Mouse (Mus musculus): ENCODE data around the gene Slc41a3. TPM values are rescaled to one million over a fixed set of nuclear protein-coding genes. Genes with fewer than 3 reads are reported as not detected.

Gene Slc41a3
- 6.5 and 7.6 TPM in 2 replicates for polyA plus RNA-seq (2015; fragmentation: Nextera tagmentation; extraction: Ambion mirVana)

DNA sequence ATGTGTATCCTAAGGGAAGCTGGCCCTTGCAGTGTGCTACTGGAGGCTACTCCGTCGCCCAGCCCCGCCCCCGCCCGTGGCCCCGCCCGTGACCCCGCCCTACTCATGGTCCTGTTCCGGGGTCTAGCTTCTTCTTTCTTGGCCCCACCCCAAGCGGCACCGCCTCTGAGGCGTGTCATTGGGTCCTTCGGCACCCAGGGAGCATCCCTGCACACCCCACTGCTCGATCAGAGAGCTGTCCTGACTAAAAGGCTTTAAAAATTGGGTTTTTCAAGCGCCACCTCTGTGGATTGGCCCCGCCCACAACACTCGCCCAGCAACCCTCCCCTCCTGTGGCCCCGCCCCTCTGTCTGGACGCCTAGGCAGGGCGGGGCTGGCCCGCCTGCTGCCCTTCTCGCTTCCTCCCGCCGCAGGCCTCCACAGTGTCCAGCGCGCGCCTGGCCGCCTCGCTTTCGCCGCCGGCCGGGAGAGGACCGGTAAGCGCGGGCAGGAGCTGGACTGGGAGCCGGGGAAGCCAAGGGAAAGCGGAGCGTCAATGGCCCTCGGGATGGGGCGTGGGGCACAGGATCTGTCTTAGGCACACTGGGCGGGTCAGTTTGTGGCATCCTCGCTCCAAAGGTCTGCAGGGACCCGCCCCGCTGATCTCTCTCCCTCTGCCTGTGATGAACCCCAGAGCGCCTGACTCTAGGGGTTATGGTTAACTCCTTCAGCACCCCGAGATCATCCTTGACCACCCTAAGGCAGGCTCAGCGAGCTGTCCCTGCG is at the start of gene Slc41a3:
Gene Slc41a3, plus strand, starts transcription at position 193 of the 765 bp plus-strand sequence.
- WGBS, result under 1% methylated on average over 49 of the region's 49 CpGs
- peak within 1 kb of the TSS; percentile 69 for H3K4me3 ChIP-seq
- H3K9ac ChIP-seq, result peak within 1 kb of the TSS; percentile 62
- 0 out of 2 replicates have a peak, but pooled peaks cover 2% of the 10 kb centered on the region for H3K27me3 ChIP-seq
- no peaks in the 10 kb centered on the region for H3K36me3 ChIP-seq
- H3K9me3 ChIP-seq, result no peaks in the 10 kb centered on the region
- H3K4me2 ChIP-seq, result peak within 1 kb of the TSS; percentile 90
- peak; percentile 89 for ATAC-seq (ENCODE audit: insufficient number of reproducible peaks, low FRiP score, low TSS enrichment, low read depth)
- H3K27ac ChIP-seq, result peak within 1 kb of the TSS; percentile 69
- peaks cover 17% of the 10 kb centered on the region for H3K4me1 ChIP-seq

DNA sequence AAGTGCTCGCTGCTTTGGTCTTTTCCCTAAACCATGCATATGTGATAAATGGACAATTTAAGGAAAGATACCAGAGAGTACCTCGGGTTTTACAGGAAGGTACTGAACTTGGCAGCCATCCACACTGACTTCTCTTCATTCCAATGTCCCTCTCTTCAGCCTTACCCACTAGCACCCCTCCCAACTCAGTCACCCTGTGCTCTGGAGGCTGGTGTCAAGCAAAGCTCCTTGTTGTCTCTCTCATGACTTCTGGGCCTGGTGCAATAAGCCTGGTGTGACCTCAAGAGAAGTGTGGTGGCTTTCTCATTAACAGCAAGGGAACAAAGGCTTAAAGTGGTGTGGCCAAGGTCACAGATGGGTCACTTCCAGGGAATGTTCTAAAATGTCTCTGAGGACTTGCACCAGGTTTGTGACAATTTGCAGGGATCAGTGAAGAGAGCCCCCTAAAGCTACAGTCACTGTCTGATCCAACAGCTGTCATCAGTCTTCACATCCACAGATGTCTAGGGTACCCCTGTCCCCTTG is 47.9 kb upstream of the Slc41a3 start:
- Histone ChIP-seq H3K4me3 (no peak overlapping the region), H3K27me3 (no peaks in the 10 kb centered on the region), H3K4me1 (no peaks in the 10 kb centered on the region), H3K9ac (no peak overlapping the region), H3K27ac (no peak overlapping the region), H3K36me3 (no peaks in the 10 kb centered on the region), H3K9me3 (no peaks in the 10 kb centered on the region), H3K4me2 (no peak overlapping the region)
- 44% methylated on average over 2 of the region's 2 CpGs for WGBS
- ATAC-seq (ENCODE audit: insufficient number of reproducible peaks, low FRiP score, low TSS enrichment, low read depth), result no peak

DNA sequence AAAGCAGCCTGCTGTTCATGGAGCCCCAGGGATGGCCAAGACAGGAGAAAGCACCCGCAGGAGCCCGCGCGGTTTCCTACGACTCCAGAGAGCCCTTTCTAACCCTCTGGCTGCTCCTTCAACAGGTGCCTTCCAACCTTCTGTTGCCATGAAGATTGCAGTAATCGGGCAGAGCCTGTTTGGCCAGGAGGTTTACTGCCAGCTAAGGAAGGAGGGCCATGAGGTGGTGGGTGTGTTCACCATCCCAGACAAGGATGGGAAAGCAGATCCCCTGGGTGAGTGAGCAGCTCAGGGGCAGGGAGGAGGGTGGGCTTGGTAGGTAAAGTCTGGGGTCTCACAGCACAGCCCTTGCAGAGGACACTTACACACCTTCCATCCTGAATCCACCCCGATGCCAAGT is 47.4 kb upstream of the Slc41a3 start:
- H3K4me1 ChIP-seq, result no peaks in the 10 kb centered on the region
- H3K27ac ChIP-seq, result no peak overlapping the region
- WGBS, result 81% methylated on average over 7 of the region's 7 CpGs
- H3K27me3 ChIP-seq, result no peaks in the 10 kb centered on the region
- H3K4me3 ChIP-seq, result no peak overlapping the region
- H3K9me3 ChIP-seq, result no peaks in the 10 kb centered on the region
- H3K4me2 ChIP-seq, result no peak overlapping the region
- ATAC-seq (ENCODE audit: insufficient number of reproducible peaks, low FRiP score, low TSS enrichment, low read depth), result no peak
- H3K36me3 ChIP-seq, result no peaks in the 10 kb centered on the region
- no peak overlapping the region for H3K9ac ChIP-seq

DNA sequence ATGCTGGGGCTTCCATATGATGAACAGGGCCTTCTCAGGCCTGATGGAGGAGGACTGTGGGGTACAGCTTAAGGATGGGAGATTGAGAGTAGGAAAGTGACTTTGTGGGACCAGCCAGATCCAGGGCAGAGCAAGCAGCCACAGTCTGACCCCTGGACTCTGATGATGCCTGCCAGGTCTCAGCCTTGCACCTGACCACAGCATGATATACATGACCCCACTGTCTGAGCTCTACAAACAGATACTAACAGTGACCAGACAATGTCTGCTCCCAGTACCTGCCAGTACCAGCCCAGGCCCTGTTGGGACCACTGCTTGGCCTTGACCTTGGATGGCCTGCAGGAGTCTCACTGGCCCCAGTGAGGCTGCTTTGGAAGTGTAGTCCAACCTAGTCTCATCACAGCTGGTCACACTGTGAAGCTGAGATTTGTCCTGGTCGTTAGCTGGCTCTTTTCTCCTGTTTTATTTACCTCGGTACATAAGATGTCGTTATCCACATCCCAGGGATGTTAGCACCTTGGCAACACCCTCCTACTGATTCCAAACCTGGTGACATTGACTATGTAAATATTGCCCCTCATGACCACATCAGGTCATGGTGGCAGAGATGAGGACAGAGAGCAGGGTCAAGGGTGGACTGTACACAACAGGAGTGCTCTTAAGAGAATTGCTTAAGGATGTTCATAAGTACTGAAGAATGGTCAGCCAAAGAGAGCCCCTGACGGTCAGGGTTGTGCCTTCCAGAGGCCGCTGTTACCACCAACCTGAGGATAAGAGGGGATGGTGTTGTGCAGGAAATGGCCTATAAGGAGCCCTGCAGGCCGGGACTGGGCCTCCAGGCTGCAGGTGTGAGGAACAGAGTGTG is 46.5 kb upstream of the Slc41a3 start:
- Histone ChIP-seq H3K4me1 (no peaks in the 10 kb centered on the region), H3K9ac (no peak overlapping the region), H3K36me3 (no peaks in the 10 kb centered on the region), H3K4me2 (no peak overlapping the region), H3K9me3 (no peaks in the 10 kb centered on the region), H3K27ac (no peak overlapping the region), H3K27me3 (no peaks in the 10 kb centered on the region), H3K4me3 (no peak overlapping the region)
- ATAC-seq (ENCODE audit: insufficient number of reproducible peaks, low FRiP score, low TSS enrichment, low read depth), result no peak
- WGBS, result 63% methylated on average over 6 of the region's 6 CpGs

DNA sequence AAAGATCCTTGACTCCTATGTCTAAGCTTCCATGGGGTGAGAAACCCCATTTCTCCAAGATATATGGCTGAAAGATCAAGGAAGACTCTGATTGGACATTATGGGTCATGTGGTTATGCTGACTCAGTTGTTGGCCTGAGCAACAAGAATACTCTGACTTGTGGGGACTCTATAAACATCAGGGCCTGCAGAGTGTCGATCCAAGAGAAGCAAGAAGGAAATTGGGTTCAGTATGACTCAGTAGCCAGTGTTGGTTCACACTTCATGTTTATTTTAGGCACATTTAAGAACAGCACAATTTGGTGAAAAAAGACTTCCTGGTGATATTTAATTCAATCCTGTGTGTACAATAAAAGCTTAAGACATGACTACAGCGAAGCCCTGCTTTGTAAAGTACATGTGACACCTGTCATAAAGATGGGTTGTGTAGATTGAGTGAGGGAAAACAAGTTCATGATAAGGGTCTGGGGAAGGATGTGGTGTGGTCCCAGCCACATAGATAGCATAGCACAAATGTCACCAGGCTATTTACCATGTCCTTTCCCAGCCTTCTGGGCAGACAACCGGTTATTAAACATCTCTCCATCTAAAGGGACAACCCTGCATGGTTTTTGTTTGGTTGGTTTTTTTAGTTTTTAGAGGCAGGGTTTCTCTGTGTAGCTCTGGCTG is 44.0 kb upstream of the Slc41a3 start:
- no peak overlapping the region for H3K4me3 ChIP-seq
- no peaks in the 10 kb centered on the region for H3K36me3 ChIP-seq
- no peak overlapping the region for H3K27ac ChIP-seq
- H3K4me1 ChIP-seq, result no peaks in the 10 kb centered on the region
- H3K27me3 ChIP-seq, result no peaks in the 10 kb centered on the region
- ATAC-seq (ENCODE audit: insufficient number of reproducible peaks, low FRiP score, low TSS enrichment, low read depth), result no peak
- H3K9me3 ChIP-seq, result no peaks in the 10 kb centered on the region
- 78% methylated on average over 3 of the region's 3 CpGs for WGBS
- no peak overlapping the region for H3K9ac ChIP-seq
- no peak overlapping the region for H3K4me2 ChIP-seq

DNA sequence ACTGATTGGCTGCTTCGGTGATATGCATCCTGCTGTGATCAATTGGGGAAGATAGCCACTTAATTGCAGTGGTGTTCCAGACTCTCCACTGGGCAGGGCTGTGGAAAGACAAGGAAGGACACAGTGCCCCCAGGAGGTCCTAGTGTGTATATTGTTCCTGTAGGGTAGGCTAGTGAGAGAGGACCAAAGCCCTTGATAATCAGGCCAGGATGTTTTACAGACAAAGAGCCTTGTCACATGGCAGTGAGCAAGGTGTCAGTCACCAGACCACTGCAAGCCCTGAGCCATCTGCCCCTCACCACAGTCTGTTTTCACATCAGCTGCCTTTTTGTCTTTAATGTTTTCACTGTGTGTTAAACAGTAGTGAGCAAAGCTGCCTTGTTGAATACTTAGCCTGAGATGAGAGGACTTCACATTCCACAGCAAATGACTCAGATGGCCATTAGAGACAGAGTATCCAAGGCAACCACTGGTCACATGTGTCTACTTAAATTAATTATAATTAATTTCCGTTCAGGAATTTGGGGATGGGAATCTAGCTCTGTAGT is 43.2 kb upstream of the Slc41a3 start:
- ATAC-seq (ENCODE audit: insufficient number of reproducible peaks, low FRiP score, low TSS enrichment, low read depth), result no peak
- 52% methylated on average over 2 of the region's 2 CpGs for WGBS

DNA sequence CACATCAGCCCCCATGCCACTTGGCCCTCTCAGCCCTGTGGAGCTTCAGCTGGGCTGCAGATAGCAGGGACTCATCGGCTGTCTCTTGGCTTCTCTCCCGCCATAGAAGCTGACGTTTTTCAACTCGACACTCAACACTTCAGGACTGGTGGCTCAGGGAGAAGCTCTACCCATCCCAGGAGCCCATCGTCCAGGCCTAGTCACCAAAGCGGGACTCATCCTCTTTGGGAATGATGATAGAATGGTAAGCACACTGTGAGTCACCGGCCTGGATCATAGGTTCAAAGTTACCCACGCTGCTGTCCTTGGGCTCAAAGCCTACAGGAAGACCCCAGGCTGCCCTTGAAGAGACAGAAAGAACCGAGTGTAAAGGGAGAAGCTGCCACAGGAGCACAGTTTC is 40.3 kb upstream of the Slc41a3 start:
- H3K36me3 ChIP-seq, result no peaks in the 10 kb centered on the region
- H3K9ac ChIP-seq, result no peak overlapping the region
- H3K4me2 ChIP-seq, result no peak overlapping the region
- H3K4me3 ChIP-seq, result no peak overlapping the region
- no peaks in the 10 kb centered on the region for H3K27me3 ChIP-seq
- no peak overlapping the region for H3K27ac ChIP-seq
- WGBS, result 82% methylated on average over 9 of the region's 9 CpGs
- H3K4me1 ChIP-seq, result no peaks in the 10 kb centered on the region
- H3K9me3 ChIP-seq, result no peaks in the 10 kb centered on the region
- no peak for ATAC-seq (ENCODE audit: insufficient number of reproducible peaks, low FRiP score, low TSS enrichment, low read depth)

More for the DNA sequence above, 43.2 kb upstream of the Slc41a3 start:
- Histone ChIP-seq H3K27me3 (no peaks in the 10 kb centered on the region), H3K9ac (no peak overlapping the region), H3K4me3 (no peak overlapping the region), H3K4me1 (no peaks in the 10 kb centered on the region), H3K36me3 (no peaks in the 10 kb centered on the region), H3K4me2 (no peak overlapping the region), H3K9me3 (no peaks in the 10 kb centered on the region), H3K27ac (no peak overlapping the region)

DNA sequence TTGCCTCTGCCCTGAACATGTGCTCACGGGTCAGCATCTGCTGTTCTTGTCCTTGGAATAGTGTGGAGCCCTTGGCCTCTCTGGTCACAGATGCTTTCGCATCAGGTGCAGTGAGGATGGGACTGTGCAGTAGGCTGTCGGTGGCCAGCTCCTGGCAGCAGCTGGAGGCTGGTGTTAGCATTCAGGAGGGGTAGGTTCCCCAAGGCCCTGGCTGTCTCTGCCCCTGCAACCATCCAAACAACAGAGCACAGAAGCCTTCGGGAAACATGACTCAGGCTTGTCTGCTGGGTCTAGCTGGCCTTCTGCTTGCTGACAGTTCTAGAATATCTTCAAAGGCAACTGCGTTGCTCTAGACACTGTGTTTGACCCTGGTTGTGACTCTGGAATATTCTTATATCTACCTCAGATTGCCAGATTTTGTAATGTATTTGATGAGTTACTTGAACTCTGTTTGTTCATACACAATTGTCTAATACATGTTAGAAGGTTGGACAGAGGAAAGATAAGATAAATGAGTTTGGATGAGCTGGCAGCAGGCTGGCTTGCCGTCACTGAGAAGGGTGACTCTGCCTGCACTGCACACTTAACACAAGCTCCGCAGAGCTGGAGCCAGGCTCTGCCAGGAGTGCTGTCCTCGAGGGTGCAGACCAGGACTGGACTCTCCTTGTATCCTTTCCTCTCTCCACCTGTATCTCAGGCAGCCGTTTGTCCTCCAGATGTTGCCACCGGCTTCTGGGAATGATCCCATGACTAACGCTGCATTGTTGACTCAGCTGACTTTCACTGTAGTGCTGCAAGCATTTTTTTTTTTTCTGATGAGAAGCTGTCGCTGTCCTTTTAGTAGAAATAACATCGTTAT is 38.9 kb upstream of the Slc41a3 start:
- H3K4me3 ChIP-seq, result no peak overlapping the region
- H3K36me3 ChIP-seq, result no peaks in the 10 kb centered on the region
- no peaks in the 10 kb centered on the region for H3K9me3 ChIP-seq
- H3K9ac ChIP-seq, result no peak overlapping the region
- WGBS, result 54% methylated on average over 13 of the region's 13 CpGs
- no peak for ATAC-seq (ENCODE audit: insufficient number of reproducible peaks, low FRiP score, low TSS enrichment, low read depth)
- no peak overlapping the region for H3K27ac ChIP-seq
- no peaks in the 10 kb centered on the region for H3K27me3 ChIP-seq
- H3K4me1 ChIP-seq, result 0 out of 2 replicates have a peak, but pooled peaks cover 4% of the 10 kb centered on the region
- no peak overlapping the region for H3K4me2 ChIP-seq

DNA sequence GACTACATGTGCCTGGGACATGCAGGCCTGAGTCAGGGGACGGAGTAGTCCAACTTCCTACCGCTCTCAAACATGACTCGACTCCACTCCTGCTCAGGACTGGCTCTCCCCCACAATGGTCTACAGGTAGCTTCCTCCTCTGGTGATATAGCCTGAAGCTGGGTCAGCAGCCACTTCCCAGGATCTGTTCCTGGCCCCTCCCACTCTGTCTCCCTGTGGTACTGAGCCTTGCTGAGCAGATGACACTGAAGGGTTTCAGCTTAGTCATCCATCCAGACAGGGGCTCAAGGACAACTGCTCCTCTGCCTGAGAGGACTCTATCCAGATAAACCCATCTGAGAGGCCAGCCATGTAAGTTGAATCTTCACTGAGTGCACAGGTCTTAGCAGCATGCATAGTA is 37.0 kb upstream of the Slc41a3 start:
- H3K9me3 ChIP-seq, result no peaks in the 10 kb centered on the region
- H3K9ac ChIP-seq, result no peak overlapping the region
- no peak overlapping the region for H3K27ac ChIP-seq
- H3K27me3 ChIP-seq, result no peaks in the 10 kb centered on the region
- 77% methylated on average over 3 of the region's 3 CpGs for WGBS
- 0 out of 2 replicates have a peak, but pooled peaks cover 4% of the 10 kb centered on the region for H3K4me1 ChIP-seq
- H3K4me3 ChIP-seq, result no peak overlapping the region
- ATAC-seq (ENCODE audit: insufficient number of reproducible peaks, low FRiP score, low TSS enrichment, low read depth), result no peak
- no peaks in the 10 kb centered on the region for H3K36me3 ChIP-seq
- no peak overlapping the region for H3K4me2 ChIP-seq

DNA sequence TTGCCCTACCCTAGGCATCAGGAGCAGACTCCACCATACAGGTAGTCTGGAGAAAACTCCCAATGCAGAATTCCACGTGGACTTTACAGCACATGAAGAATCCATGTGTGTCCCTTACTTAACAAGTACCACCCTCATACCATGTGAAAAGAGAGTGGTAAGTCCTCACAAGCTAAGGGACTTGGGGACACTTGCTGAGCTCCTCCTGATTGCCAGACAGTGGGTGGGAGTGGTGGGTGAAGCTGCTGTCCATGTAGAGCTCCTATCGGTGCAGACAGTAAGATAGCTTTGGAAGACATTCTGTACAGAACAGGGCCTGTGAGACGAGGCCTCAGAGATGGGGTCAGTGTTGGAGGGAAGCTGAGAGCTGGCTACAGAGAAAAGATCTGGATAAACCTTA is 36.6 kb upstream of the Slc41a3 start:
- H3K9ac ChIP-seq, result no peak overlapping the region
- H3K9me3 ChIP-seq, result no peaks in the 10 kb centered on the region
- ATAC-seq (ENCODE audit: insufficient number of reproducible peaks, low FRiP score, low TSS enrichment, low read depth), result no peak
- no peak overlapping the region for H3K27ac ChIP-seq
- no peaks in the 10 kb centered on the region for H3K27me3 ChIP-seq
- no peaks in the 10 kb centered on the region for H3K36me3 ChIP-seq
- 71% methylated on average over 3 of the region's 3 CpGs for WGBS
- H3K4me1 ChIP-seq, result 0 out of 2 replicates have a peak, but pooled peaks cover 4% of the 10 kb centered on the region
- no peak overlapping the region for H3K4me2 ChIP-seq
- H3K4me3 ChIP-seq, result no peak overlapping the region

DNA sequence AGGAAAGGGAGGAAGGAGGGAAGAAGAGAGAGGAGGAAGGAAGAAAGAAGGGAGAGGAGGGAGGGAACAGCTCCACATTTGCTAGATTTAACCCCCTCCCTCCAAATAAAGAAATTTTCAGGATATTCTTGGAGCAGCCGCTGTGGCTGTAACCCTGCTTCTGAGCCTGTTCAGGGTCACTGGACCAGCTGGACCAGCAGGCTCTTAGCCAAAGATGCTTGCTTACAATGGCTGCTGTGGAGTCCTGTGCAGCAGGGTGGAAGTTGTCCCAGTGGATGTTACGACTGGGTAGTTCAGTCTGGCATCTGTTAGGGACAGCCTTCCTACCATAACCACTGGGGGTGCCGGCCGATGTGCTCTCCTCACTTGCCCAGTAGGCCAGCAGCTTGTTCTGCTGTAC is 35.8 kb upstream of the Slc41a3 start:
- H3K4me3 ChIP-seq, result no peak overlapping the region
- H3K4me1 ChIP-seq, result 0 out of 2 replicates have a peak, but pooled peaks cover 4% of the 10 kb centered on the region
- ATAC-seq (ENCODE audit: insufficient number of reproducible peaks, low FRiP score, low TSS enrichment, low read depth), result no peak
- H3K9ac ChIP-seq, result no peak overlapping the region
- no peak overlapping the region for H3K27ac ChIP-seq
- no peaks in the 10 kb centered on the region for H3K36me3 ChIP-seq
- H3K27me3 ChIP-seq, result no peaks in the 10 kb centered on the region
- 78% methylated on average over 4 of the region's 4 CpGs for WGBS
- no peak overlapping the region for H3K4me2 ChIP-seq
- H3K9me3 ChIP-seq, result no peaks in the 10 kb centered on the region
